Mouse (Mus musculus): ENCODE data around the gene H3f3b. TPM values are rescaled to one million over a fixed set of nuclear protein-coding genes. Genes with fewer than 3 reads are reported as not detected.

H3f3b gene
- polyA plus RNA-seq, 1 experiment from 2014 or later: 1,512 TPM

DNA sequence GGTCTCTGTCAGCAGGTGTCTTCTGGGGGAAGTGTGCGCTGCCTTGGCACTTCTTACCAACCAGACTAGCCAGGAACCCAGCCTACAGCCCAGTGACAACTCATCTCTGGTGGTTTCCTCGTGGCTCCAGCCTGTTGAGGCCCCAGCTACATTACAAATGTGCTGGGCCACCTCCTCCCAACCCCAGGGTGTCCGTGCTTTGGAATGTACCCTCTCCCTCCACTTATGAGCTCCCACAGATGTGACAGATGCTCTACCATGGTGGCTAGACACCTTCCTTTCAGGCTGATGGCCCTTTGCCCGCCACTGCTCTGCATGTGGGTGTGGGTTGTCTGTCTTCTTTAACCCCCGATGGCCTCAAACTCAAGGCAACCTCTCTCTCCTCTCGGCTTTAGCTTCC is 26.0 kb downstream of the H3f3b start:
- 68% methylated on average over 6 of the region's 6 CpGs for WGBS
- no peak overlapping the region for H3K27ac ChIP-seq (replicated peaks)
- no peaks in the 10 kb centered on the region for H3K9me3 ChIP-seq (replicated peaks)
- peaks cover 45% of the 10 kb centered on the region for H3K4me1 ChIP-seq
- no peak overlapping the region for H3K4me3 ChIP-seq
- DNase-seq (ENCODE audit: low spot score): no peak
- H3K36me3 ChIP-seq: peaks cover 3% of the 10 kb centered on the region; the same call in 1 of the 2 replicates
- H3K27me3 ChIP-seq (ENCODE audit: low read depth, poor library complexity, severe bottlenecking): peaks cover 32% of the 10 kb centered on the region

DNA sequence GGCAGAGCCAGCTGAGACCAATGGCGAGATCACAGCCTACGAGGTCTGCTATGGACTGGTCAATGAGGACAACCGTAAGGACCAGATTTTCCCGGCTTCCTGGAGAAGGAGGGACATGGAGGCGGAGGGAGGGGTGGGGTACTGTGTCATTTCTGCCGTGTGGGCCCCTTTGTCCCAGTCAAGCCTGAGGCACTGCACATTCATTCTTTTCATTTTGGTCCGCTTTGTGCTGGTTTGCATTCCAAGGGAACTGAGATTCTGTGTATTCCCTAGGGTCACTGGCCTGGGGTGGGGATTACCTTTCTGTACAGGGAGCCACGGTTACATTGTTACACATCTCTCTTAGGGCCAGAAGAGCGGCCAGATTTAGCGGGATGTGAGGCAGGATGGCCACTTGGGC is 27.2 kb downstream of the H3f3b start:
- no peak for DNase-seq (ENCODE audit: low spot score)
- Histone ChIP-seq H3K4me3 (no peak overlapping the region), H3K36me3 (no peaks in the 10 kb centered on the region), H3K27ac (replicated peaks) (peak overlapping the region; percentile 42; the same call in 1 of the 2 replicates), H3K9me3 (replicated peaks) (no peaks in the 10 kb centered on the region), H3K27me3 (ENCODE audit: low read depth, poor library complexity, severe bottlenecking) (peaks cover 29% of the 10 kb centered on the region), H3K4me1 (peaks cover 36% of the 10 kb centered on the region)
- WGBS: 47% methylated on average over 10 of the region's 10 CpGs

DNA sequence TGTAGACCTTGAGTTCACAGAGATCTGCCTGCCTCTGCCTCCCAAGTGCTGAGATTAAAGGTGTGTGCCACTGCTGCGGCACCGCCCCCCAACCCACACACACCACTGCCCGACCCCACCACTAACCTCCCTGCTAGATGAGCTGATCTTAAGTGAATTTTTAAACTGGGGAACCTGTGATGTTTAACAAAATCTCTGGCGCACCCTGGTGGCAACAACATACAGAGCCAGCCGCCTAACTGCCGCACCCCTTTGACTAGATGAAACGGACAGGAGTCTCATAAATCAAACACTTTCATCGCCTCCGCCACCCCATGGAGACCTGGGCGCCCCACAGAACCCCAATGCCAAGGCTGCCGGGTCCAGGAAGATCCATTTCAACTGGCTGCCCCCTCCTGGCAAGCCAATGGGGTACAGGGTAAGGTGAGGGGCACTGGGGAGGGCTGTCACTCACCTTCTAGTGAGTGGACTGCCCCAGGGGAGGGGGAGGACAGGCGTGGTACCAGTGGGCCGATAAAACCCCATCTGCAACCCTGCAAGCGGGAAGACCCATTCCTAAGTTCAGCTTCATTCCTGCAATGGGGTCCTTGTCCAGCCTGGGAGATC is 28.1 kb downstream of the H3f3b start:
- Histone ChIP-seq H3K4me1 (peaks cover 26% of the 10 kb centered on the region), H3K36me3 (no peaks in the 10 kb centered on the region), H3K4me3 (no peak overlapping the region), H3K9me3 (replicated peaks) (no peaks in the 10 kb centered on the region), H3K27me3 (ENCODE audit: low read depth, poor library complexity, severe bottlenecking) (peaks cover 28% of the 10 kb centered on the region), H3K27ac (replicated peaks) (0 out of 2 replicates have a peak overlapping the region, but pooled peaks have one; percentile 42)
- peak; percentile 70 for DNase-seq (ENCODE audit: low spot score)
- WGBS: 25% methylated on average over 14 of the region's 14 CpGs

DNA sequence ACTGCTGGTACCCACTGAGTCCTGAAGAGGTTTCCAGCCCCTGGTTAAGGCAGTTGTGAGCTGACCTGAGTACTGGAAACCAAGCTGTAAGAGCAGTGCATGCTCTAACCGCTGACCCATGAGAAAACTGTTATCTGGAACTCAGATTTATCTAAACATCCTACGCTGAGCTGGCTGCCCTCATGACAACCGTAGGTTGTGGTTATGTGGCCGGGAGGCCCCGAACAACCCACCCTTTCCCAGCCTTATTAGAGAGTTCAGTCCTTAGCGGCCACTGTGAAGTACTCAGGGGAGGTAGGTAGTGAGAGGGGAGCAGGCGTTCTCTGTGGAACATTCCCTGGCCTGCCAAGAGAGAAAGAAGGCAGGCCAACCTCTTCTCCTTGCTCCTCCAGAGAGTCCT is 28.7 kb downstream of the H3f3b start:
- H3K36me3 ChIP-seq: no peaks in the 10 kb centered on the region
- no peak for DNase-seq (ENCODE audit: low spot score)
- H3K4me1 ChIP-seq: peaks cover 21% of the 10 kb centered on the region
- whole genome bisulfite sequencing: 91% methylated on average over 7 of the region's 7 CpGs
- peaks cover 27% of the 10 kb centered on the region for H3K27me3 ChIP-seq (ENCODE audit: low read depth, poor library complexity, severe bottlenecking)
- no peak overlapping the region for H3K4me3 ChIP-seq
- no peaks in the 10 kb centered on the region for H3K9me3 ChIP-seq (replicated peaks)
- H3K27ac ChIP-seq (replicated peaks): no peak overlapping the region

DNA sequence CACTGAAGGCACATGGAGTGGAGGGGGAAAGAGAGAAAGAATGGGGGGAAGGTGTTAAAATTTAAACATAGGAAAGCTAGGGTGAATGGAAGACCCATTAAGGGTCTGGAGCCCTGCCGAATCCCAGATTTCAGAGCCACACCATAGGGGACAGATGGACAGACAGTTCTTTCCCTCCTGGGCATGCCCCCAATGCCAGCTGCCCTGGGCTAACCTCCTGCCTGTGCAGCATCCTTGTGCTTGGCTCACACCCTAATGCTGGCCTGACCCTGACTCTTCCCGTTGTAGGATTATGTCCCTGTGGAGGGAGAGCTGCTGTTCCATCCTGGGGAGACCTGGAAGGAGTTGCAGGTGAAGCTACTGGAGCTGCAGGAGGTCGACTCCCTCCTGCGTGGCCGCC is 30.1 kb downstream of the H3f3b start:
- no peak overlapping the region for H3K4me3 ChIP-seq
- DNase-seq (ENCODE audit: low spot score): no peak
- H3K27ac ChIP-seq (replicated peaks): no peak overlapping the region
- H3K4me1 ChIP-seq: peaks cover 21% of the 10 kb centered on the region
- WGBS: 73% methylated on average over 5 of the region's 5 CpGs
- H3K36me3 ChIP-seq: no peaks in the 10 kb centered on the region
- H3K9me3 ChIP-seq (replicated peaks): no peaks in the 10 kb centered on the region
- peaks cover 24% of the 10 kb centered on the region for H3K27me3 ChIP-seq (ENCODE audit: low read depth, poor library complexity, severe bottlenecking)

DNA sequence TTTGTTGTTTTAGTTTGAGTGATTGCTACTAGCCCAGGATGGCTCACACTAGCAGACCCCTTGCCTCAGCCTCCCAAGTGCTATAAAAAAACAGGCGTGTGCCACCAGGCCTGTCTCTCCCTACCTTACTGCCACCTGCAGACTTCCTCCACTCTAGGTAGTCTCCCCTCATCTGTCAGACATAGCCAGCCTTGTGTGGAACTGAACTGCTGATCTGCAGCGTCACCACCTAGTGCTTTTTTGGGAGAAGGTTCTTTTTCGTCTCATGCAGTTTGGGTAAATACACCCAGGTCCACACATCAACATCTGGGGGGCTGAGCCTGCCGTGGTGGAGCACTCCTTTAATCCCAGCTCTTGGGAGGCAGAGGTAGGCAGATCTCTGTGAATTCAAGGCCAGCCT is 30.7 kb downstream of the H3f3b start:
- H3K4me3 ChIP-seq: no peak overlapping the region
- peaks cover 21% of the 10 kb centered on the region for H3K4me1 ChIP-seq
- no peaks in the 10 kb centered on the region for H3K9me3 ChIP-seq (replicated peaks)
- no peaks in the 10 kb centered on the region for H3K36me3 ChIP-seq
- WGBS: 78% methylated on average over 4 of the region's 4 CpGs
- peaks cover 24% of the 10 kb centered on the region for H3K27me3 ChIP-seq (ENCODE audit: low read depth, poor library complexity, severe bottlenecking)
- DNase-seq (ENCODE audit: low spot score): no peak
- H3K27ac ChIP-seq (replicated peaks): no peak overlapping the region

DNA sequence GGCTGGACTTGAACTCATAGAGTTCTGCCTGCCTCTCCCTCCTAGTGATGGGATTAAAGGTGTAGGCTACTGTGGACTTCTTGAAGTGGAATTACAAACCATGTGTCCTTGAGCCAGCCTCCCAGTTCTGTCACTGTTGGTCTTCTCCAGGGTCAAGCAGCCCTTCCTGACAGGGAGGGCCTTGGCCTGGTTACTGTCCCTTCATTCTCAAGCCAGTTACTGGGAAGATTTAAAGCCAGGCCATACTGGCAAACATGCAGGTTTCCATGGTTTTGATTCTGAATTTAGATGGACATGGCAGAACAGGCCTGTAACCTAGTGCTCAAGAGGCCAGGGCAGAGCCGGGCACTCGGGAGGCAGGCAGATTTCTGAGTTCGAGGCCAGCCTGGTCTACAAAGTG is 32.5 kb downstream of the H3f3b start:
- Histone ChIP-seq H3K4me3 (no peak overlapping the region), H3K27ac (replicated peaks) (no peak overlapping the region), H3K36me3 (no peaks in the 10 kb centered on the region), H3K4me1 (peaks cover 8% of the 10 kb centered on the region), H3K9me3 (replicated peaks) (no peaks in the 10 kb centered on the region), H3K27me3 (ENCODE audit: low read depth, poor library complexity, severe bottlenecking) (peaks cover 21% of the 10 kb centered on the region)
- 94% methylated on average over 3 of the region's 3 CpGs for WGBS
- DNase-seq (ENCODE audit: low spot score): no peak

DNA sequence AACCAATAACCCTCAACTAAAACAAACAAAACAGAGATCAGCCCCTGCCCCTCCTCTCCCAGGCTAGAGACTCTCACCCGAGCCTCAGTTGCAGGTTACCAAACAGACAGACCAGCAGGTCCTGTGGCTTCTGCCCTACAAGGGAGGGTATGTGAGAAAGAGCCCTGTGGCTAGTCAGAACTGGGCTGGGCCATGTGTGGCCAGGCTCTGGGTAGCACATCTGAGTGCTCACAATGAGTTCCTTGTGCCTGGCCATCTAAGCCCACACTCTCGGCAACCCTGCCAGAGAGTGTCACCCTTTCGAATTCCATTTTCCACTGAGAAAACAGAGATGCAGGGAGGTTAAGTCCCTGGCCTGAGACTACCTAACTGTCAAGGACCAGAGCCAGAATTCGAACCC is 35.7 kb downstream of the H3f3b start:
- 68% methylated on average over 4 of the region's 4 CpGs for WGBS
- Histone ChIP-seq H3K27ac (replicated peaks) (no peak overlapping the region), H3K27me3 (ENCODE audit: low read depth, poor library complexity, severe bottlenecking) (peaks cover 29% of the 10 kb centered on the region), H3K4me3 (no peak overlapping the region), H3K36me3 (no peaks in the 10 kb centered on the region), H3K4me1 (peaks cover 7% of the 10 kb centered on the region), H3K9me3 (replicated peaks) (no peaks in the 10 kb centered on the region)
- no peak for DNase-seq (ENCODE audit: low spot score)

DNA sequence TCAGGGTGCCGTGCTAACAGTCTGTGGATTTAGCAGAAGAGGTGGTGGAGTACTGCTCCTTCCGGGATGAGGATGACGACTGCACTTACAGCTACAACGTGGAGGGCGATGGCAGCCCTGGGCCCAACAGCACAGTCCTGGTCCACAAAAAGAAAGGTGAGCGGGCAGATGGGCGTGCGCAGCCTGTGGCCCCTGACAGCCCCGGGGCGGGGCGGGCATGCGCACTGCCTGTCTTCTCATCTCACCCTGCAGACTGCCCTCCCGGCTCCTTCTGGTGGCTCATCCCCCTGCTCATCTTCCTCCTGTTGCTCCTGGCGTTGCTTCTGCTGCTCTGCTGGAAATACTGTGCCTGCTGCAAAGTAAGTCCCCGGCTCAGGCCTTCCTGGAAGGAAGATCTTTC is 38.1 kb downstream of the H3f3b start:
- Histone ChIP-seq H3K4me1 (peaks cover 7% of the 10 kb centered on the region), H3K9me3 (replicated peaks) (no peaks in the 10 kb centered on the region), H3K27me3 (ENCODE audit: low read depth, poor library complexity, severe bottlenecking) (peaks cover 29% of the 10 kb centered on the region), H3K27ac (replicated peaks) (peak overlapping the region; percentile 42; the same call in 1 of the 2 replicates), H3K36me3 (no peaks in the 10 kb centered on the region), H3K4me3 (peak overlapping the region; percentile 39)
- 34% methylated on average over 15 of the region's 15 CpGs for WGBS
- no peak for DNase-seq (ENCODE audit: low spot score)

DNA sequence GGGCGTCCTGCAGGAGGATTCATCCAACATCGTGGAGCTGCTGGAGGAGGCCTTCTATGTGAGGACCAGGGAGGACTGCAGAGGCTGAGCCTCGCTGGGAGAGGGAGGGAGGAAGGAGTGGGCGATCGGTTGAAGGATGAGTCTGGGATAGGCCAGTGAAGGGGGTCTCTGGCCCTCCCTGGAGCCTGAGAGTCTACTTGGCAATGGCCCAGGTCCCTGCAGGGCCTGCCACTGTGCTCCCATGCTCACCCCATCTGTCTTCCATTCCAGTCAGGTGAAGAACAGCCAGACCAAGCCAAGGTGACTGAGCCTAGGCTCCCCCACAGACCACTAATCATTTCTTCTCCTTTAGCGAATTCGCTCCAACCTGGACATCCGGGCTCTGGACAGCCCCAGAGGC is 44.5 kb downstream of the H3f3b start:
- Histone ChIP-seq H3K27me3 (ENCODE audit: low read depth, poor library complexity, severe bottlenecking) (peaks cover 18% of the 10 kb centered on the region), H3K4me1 (no peaks in the 10 kb centered on the region), H3K4me3 (no peak overlapping the region), H3K9me3 (replicated peaks) (no peaks in the 10 kb centered on the region), H3K27ac (replicated peaks) (no peak overlapping the region), H3K36me3 (no peaks in the 10 kb centered on the region)
- WGBS: 90% methylated on average over 8 of the region's 8 CpGs
- no peak for DNase-seq (ENCODE audit: low spot score)

DNA sequence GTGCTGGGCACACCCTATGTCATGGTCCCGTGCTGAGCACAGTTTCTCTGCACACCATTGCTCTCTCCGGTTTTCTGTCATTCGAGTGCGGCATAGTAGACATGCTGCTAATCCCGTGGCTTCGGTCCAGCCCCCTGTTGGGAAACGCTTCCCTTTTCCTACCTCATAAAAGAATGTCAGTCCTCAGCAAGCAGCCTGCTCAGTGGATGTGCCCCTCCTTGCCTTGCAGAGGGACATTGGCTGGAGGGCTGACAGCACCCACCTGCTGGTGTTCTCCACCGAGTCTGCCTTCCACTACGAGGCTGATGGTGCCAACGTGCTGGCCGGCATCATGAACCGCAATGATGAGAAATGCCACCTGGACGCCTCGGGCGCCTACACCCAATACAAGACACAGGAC is 45.3 kb downstream of the H3f3b start:
- WGBS: 93% methylated on average over 15 of the region's 15 CpGs
- Histone ChIP-seq H3K4me1 (no peaks in the 10 kb centered on the region), H3K4me3 (no peak overlapping the region), H3K36me3 (no peaks in the 10 kb centered on the region), H3K27me3 (ENCODE audit: low read depth, poor library complexity, severe bottlenecking) (peaks cover 22% of the 10 kb centered on the region), H3K9me3 (replicated peaks) (no peaks in the 10 kb centered on the region), H3K27ac (replicated peaks) (no peak overlapping the region)
- no peak for DNase-seq (ENCODE audit: low spot score)

DNA sequence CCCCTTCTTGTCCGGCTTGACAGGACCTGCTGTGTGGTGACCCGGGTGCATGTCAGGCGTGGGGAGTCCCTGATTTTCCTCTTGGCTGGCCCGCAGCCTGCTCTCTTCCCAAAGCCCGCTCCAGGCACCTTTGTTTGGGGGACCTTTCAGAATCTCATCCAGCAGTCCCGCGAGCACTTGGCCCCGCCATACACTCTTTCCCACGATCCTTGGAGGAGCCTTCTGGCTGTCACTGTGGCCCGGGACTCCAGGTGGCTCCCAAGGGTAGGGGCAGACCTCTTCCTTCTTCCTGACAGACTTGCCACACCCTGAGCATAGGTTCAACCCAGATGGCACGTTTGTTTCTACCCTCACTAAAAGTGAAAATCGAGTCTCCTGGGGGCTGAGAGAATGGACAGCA is 52.2 kb downstream of the H3f3b start:
- H3K27me3 ChIP-seq (ENCODE audit: low read depth, poor library complexity, severe bottlenecking): peaks cover 59% of the 10 kb centered on the region
- H3K4me3 ChIP-seq: peak overlapping the region; percentile 57; the same call in 1 of the 2 replicates
- no peak for DNase-seq (ENCODE audit: low spot score)
- no peak overlapping the region for H3K27ac ChIP-seq (replicated peaks)
- H3K36me3 ChIP-seq: no peaks in the 10 kb centered on the region
- H3K9me3 ChIP-seq (replicated peaks): no peaks in the 10 kb centered on the region
- peaks cover 20% of the 10 kb centered on the region for H3K4me1 ChIP-seq
- WGBS: 36% methylated on average over 12 of the region's 12 CpGs

DNA sequence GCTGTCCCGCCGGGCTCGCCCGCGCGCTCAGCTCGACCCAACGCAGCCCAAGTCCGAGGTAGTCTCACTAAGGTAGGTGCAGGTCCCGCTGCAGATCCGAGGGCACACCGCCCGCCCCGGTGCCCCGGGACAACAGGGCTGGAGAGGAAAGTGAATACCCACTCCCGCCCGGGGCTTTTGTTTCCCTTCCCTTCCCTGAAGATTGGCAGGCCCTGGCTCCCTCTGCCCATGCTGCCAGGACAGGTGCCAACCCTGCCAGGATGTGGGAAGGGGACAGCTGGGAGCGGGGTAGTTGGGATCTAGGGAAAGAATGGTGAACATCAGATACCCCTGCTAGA is 52.7 kb downstream of the H3f3b start:
- no peaks in the 10 kb centered on the region for H3K9me3 ChIP-seq (replicated peaks)
- 2% methylated on average over 18 of the region's 18 CpGs for WGBS
- H3K27me3 ChIP-seq (ENCODE audit: low read depth, poor library complexity, severe bottlenecking): peaks cover 59% of the 10 kb centered on the region
- H3K4me1 ChIP-seq: peaks cover 25% of the 10 kb centered on the region
- H3K36me3 ChIP-seq: no peaks in the 10 kb centered on the region
- H3K27ac ChIP-seq (replicated peaks): 0 out of 2 replicates have a peak overlapping the region, but pooled peaks have one; percentile 34
- DNase-seq (ENCODE audit: low spot score): no peak
- H3K4me3 ChIP-seq: peak overlapping the region; percentile 57
